Mouse (Mus musculus) midbrain, embryonic 14.5 days (tissue): ENCODE measurements at regions not wholly inside any gene's neighbourhood (a gene's known extent, or its start where the extent isn't known, plus 50 kb on each side); places are given as distances from the start of the nearest gene placed in this dataset.

Experiments
- ATAC-seq: fragments of 200-750 bp; cut with Nextera tagmentation; 2 replicates; pipeline ENCODE4 v1.8.0; 2017; ENCODE audit warnings: moderate number of reproducible peaks, moderate library complexity; ENCODE audit not compliant: low FRiP score, low TSS enrichment
- DNase-seq: peaks from one replicate; pipeline ENCODE4 v3.0.0-alpha.2; 2015
- H3K27ac ChIP-seq: fragments of 300-500 bp; sonication (generic); replicated peaks from 2 replicates; pipeline ENCODE4 v1.5.1; 2014; ENCODE audit warnings: mild to moderate bottlenecking, low read depth, low read length, moderate library complexity
- H3K27me3 ChIP-seq: fragments of 300-500 bp; sonication (generic); 2 replicates; pipeline ENCODE4 v1.6.1; 2014; ENCODE audit warnings: low read length, control low read depth, mixed read lengths; ENCODE audit not compliant: control insufficient read depth, insufficient read depth
- H3K36me3 ChIP-seq: fragments of 300-500 bp; sonication (generic); 2 replicates; pipeline ENCODE4 v1.6.1; 2014; ENCODE audit warnings: low read length, control low read depth; ENCODE audit not compliant: control insufficient read depth, insufficient read depth
- H3K4me1 ChIP-seq: fragments of 300-500 bp; sonication (generic); 2 replicates; pipeline ENCODE4 v1.6.1; 2014; ENCODE audit warnings: mild to moderate bottlenecking, antibody characterized with exemption, low read length, control low read depth; ENCODE audit not compliant: control insufficient read depth, insufficient read depth
- H3K4me2 ChIP-seq: fragments of 300-500 bp; sonication (generic); 2 replicates; pipeline ENCODE4 v1.6.1; 2014; ENCODE audit warnings: mild to moderate bottlenecking, low read length, moderate library complexity
- H3K4me3 ChIP-seq: fragments of 300-500 bp; sonication (generic); replicated peaks from 2 replicates; pipeline ENCODE4 v1.5.1; 2014; ENCODE audit warnings: low read depth, low read length
- H3K9ac ChIP-seq: fragments of 300-500 bp; sonication (generic); replicated peaks from 2 replicates; pipeline ENCODE4 v1.6.1; 2014; ENCODE audit warnings: mild to moderate bottlenecking, low read length, moderate library complexity
- H3K9me3 ChIP-seq: fragments of 300-500 bp; sonication (generic); 2 replicates; pipeline ENCODE4 v1.6.1; 2016; ENCODE audit warnings: low read length, control low read depth, mixed read lengths; ENCODE audit not compliant: control insufficient read depth
- WGBS: fragments of 180-500 bp; shearing (Covaris S2); extraction: QIAGEN DNeasy Blood & Tissue Kit; methylation state at CpG from one replicate; pipeline ENCODE4 v1.1.7; 2014; 5-methylcytosine and 5-hydroxymethylcytosine counted together

DNA sequence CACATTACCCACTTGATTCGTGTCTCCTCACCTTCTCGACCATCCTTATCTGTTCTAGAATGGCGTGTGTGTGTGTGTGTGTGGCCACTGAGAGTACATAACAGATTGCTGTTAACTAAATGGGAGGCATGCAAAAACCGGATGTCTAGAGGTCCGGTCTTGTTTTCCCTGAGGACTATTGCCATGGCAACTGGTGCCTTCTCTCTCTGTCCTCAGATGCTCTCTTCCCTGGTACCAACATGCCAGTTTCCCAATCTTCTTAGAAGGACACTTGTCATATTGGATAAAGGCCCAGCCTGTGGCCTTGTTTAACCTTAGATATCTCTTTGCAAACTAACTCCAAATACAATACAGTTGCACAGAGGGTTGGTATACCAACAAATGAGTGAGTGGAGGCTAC lies 125.9 kb downstream of the Irs2 start:
- DNase-seq (no peak), ATAC-seq (no peak)
- Histone ChIP-seq H3K27ac (no peak overlapping the region), H3K27me3 (no peaks in the 10 kb centered on the region), H3K4me1 (no peaks in the 10 kb centered on the region), H3K4me3 (no peak overlapping the region), H3K9ac (no peak overlapping the region), H3K36me3 (no peaks in the 10 kb centered on the region), H3K4me2 (no peak overlapping the region), H3K9me3 (no peaks in the 10 kb centered on the region)
- 75% methylated on average over 5 of the region's 5 CpGs for WGBS

DNA sequence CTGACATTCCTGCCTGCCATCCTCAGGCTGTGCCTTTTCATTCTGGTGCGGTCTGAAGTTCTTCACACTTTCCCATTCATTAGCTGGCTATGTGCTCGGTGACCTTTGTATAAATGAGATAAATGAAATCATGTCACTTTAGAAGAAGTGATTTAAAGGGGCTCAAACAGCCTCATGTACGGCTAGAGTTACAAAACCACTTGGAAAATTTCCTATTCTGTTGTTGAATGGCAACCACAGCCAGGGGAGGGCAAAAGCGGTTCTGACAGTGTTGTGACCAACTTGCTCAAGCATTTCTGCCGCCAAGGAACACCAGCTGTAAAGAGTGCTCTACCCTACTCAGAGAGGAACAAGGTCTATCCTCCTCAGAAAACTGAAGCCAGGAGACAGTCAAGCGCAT lies 128.4 kb downstream of the Irs2 start:
- H3K4me3 ChIP-seq, result no peak overlapping the region
- H3K27ac ChIP-seq, result no peak overlapping the region
- 62% methylated on average over 6 of the region's 6 CpGs for WGBS
- H3K4me1 ChIP-seq, result no peaks in the 10 kb centered on the region
- no peaks in the 10 kb centered on the region for H3K27me3 ChIP-seq
- H3K4me2 ChIP-seq, result no peak overlapping the region
- H3K36me3 ChIP-seq, result no peaks in the 10 kb centered on the region
- ATAC-seq (no peak), DNase-seq (no peak)
- no peaks in the 10 kb centered on the region for H3K9me3 ChIP-seq
- H3K9ac ChIP-seq, result no peak overlapping the region

GRCm38 (mm10) chr8:10879049-10879847 lies 129.0 kb downstream of the Irs2 start:
- Histone ChIP-seq H3K27me3 (no peaks in the 10 kb centered on the region), H3K9ac (no peak overlapping the region), H3K4me2 (no peak overlapping the region), H3K27ac (no peak overlapping the region), H3K9me3 (no peaks in the 10 kb centered on the region), H3K4me3 (no peak overlapping the region), H3K36me3 (no peaks in the 10 kb centered on the region), H3K4me1 (no peaks in the 10 kb centered on the region)
- no peak for DNase-seq
- 91% methylated on average over 10 of the region's 10 CpGs for WGBS
- ATAC-seq, result no peak

DNA sequence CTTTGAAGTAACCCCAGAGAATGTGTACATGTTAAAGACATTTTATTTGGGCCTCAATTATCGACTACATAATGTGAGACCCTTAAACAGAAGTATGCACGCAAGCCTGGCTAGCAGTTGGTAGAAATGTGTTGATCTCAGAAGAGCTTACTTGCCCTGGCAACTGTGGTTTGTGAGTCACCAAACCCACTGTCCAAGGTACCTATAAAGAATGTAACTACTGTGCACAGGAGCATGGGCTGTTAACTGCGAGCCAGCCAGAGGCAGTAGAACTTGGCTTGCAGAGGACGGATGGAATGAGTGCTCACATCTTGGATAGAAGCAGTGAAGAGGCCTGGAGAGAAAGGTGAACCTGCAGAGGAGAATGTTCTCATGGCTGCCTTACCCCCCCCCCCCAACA lies 129.9 kb downstream of the Irs2 start:
- Histone ChIP-seq H3K4me2 (no peak overlapping the region), H3K9ac (no peak overlapping the region), H3K36me3 (no peaks in the 10 kb centered on the region), H3K4me3 (no peak overlapping the region), H3K9me3 (no peaks in the 10 kb centered on the region), H3K27ac (no peak overlapping the region), H3K27me3 (no peaks in the 10 kb centered on the region), H3K4me1 (no peaks in the 10 kb centered on the region)
- WGBS, result 92% methylated on average over 4 of the region's 4 CpGs
- DNase-seq, result no peak
- no peak for ATAC-seq

DNA sequence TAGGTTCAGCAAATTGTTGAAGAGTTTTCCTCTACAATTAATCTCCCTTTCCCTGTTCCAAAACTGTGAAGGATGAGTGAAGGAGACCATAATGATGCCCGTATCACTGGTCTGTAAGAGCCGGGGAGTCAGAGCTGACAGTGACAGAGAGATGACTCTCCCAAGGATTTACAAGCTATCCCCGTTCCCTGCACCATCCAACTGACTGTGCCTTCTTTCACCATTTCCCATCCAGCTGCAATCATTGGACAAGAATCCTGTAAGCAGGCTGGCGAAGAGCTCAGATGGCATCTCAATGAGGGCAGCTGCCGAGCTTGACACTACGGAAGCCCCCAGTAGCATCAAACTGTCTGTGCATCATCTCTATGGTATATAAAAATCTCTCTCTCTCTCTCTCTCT lies 133.1 kb downstream of the Irs2 start:
- Histone ChIP-seq H3K27ac (no peak overlapping the region), H3K9me3 (no peaks in the 10 kb centered on the region), H3K9ac (no peak overlapping the region), H3K4me3 (no peak overlapping the region), H3K27me3 (no peaks in the 10 kb centered on the region), H3K4me2 (no peak overlapping the region), H3K36me3 (no peaks in the 10 kb centered on the region), H3K4me1 (peaks cover 10% of the 10 kb centered on the region; the same call in 1 of the 2 replicates)
- WGBS, result 71% methylated on average over 6 of the region's 6 CpGs
- ATAC-seq, result no peak
- no peak for DNase-seq

- H3K9me3 ChIP-seq, result no peaks in the 10 kb centered on the region
- H3K4me2 ChIP-seq, result no peak overlapping the region
- no peak overlapping the region for H3K27ac ChIP-seq
- H3K9ac ChIP-seq, result no peak overlapping the region
- no peak overlapping the region for H3K4me3 ChIP-seq
- 55% methylated on average over 7 of the region's 7 CpGs for WGBS
- peaks cover 10% of the 10 kb centered on the region; the same call in 1 of the 2 replicates for H3K4me1 ChIP-seq
- peak; percentile 31 for DNase-seq
- no peak for ATAC-seq
- no peaks in the 10 kb centered on the region for H3K36me3 ChIP-seq
- H3K27me3 ChIP-seq, result no peaks in the 10 kb centered on the region
Measured at GRCm38 (mm10) chr8:10871451-10871850, 136.8 kb downstream of the Irs2 start.

- no peak for ATAC-seq
- Histone ChIP-seq H3K27me3 (no peaks in the 10 kb centered on the region), H3K4me3 (no peak overlapping the region), H3K9me3 (no peaks in the 10 kb centered on the region), H3K4me1 (peaks cover 15% of the 10 kb centered on the region; the same call in 1 of the 2 replicates), H3K27ac (no peak overlapping the region), H3K9ac (no peak overlapping the region), H3K4me2 (no peak overlapping the region), H3K36me3 (no peaks in the 10 kb centered on the region)
- no peak for DNase-seq
- WGBS, result 60% methylated on average over 13 of the region's 13 CpGs
Measured at GRCm38 (mm10) chr8:10870423-10871055, 137.7 kb downstream of the Irs2 start.

GRCm38 (mm10) chr8:10869866-10870265 lies 138.4 kb downstream of the Irs2 start:
- peaks cover 22% of the 10 kb centered on the region; the same call in 1 of the 2 replicates for H3K4me1 ChIP-seq
- WGBS, result 92% methylated on average over 10 of the region's 10 CpGs

More at GRCm38 (mm10) chr8:10869866-10870265, 138.4 kb downstream of the Irs2 start:
- DNase-seq, result no peak
- Histone ChIP-seq H3K9me3 (no peaks in the 10 kb centered on the region), H3K4me2 (no peak overlapping the region), H3K27ac (no peak overlapping the region), H3K4me3 (no peak overlapping the region), H3K9ac (no peak overlapping the region), H3K36me3 (no peaks in the 10 kb centered on the region), H3K27me3 (no peaks in the 10 kb centered on the region)
- no peak for ATAC-seq
